32 mouse cellular contexts compared by ENCODE assay signal in genomic region chr3:36011239-36011638, GRCm38 (mm10). TPM values are rescaled to one million over a fixed set of nuclear protein-coding genes. Genes with fewer than 3 reads are reported as not detected.
A peak's percentile ranks its signal among the peaks of the same experiment; 100 is the strongest.
DNase-seq lines count a peak whose midpoint lies in the region; ATAC-seq and TF ChIP-seq lines count a peak whose summit lies in the region.
"Had no signal": no experiment of that assay in that cellular context is flagged by ENCODE, and none has a peak within 500 bp of the region (broad histone marks: within the 10 kb centered on the region; RNA-seq: fewer than 3 reads in every experiment).

No protein-coding gene starts in this region.

- no peaks in the 10 kb centered on the region for H3K79me2 ChIP-seq in C2C12 (ENCODE audit: control insufficient read depth, insufficient read depth)

- TF ChIP-seq CTCF in gastrocnemius, adult 2 months (IDR thresholded peaks at IDR 0.05): no peak
- TF ChIP-seq CTCF in C2C12 (IDR thresholded peaks at IDR 0.05; ENCODE audit: control insufficient read depth, insufficient read depth, insufficient read length): no peak

- intact Hi-C loops in gastrocnemius, adult 2 months (cut with DNase I): no loop called here

- H3K4me2 ChIP-seq in heart, embryonic 13.5 days: peak overlapping the region; percentile 49
- peak overlapping the region; percentile 14 for H3K4me2 ChIP-seq in heart, embryonic 16.5 days (ENCODE audit: low read depth, low read length)
- H3K4me2 ChIP-seq: embryonic facial prominence, embryonic 12.5 days; embryonic facial prominence, embryonic 15.5 days; hindbrain, embryonic 12.5 days; hindbrain, embryonic 15.5 days had no signal

- H3K9ac ChIP-seq in heart, embryonic 13.5 days: peak overlapping the region; percentile 58
- 0 out of 2 replicates have a peak overlapping the region, but pooled peaks have one; percentile 30 for H3K9ac ChIP-seq in heart, embryonic 16.5 days (ENCODE audit: low read length)
- H3K9ac ChIP-seq: embryonic facial prominence, embryonic 12.5 days; embryonic facial prominence, embryonic 15.5 days; forebrain, postnatal 0 days; hindbrain, embryonic 12.5 days; hindbrain, embryonic 15.5 days had no signal

- peaks cover 9% of the 10 kb centered on the region for H3K4me1 ChIP-seq in heart, embryonic 13.5 days
- H3K4me1 ChIP-seq in heart, embryonic 16.5 days (ENCODE audit: control insufficient read depth, insufficient read depth, low read length): no peaks in the 10 kb centered on the region
- H3K4me1 ChIP-seq in heart, embryonic 10.5 days: no peaks in the 10 kb centered on the region
- H3K4me1 ChIP-seq: embryonic facial prominence, embryonic 12.5 days; embryonic facial prominence, embryonic 15.5 days; hindbrain, embryonic 12.5 days; hindbrain, embryonic 15.5 days had no signal

- no peaks in the 10 kb centered on the region for H3K27me3 ChIP-seq in heart, embryonic 13.5 days (replicated peaks)
- no peaks in the 10 kb centered on the region for H3K27me3 ChIP-seq in heart, embryonic 16.5 days (ENCODE audit: control insufficient read depth, insufficient read depth, low read length)
- H3K27me3 ChIP-seq in heart, embryonic 10.5 days (ENCODE audit: insufficient read depth, poor library complexity, severe bottlenecking): no peaks in the 10 kb centered on the region
- H3K27me3 ChIP-seq in C2C12 (ENCODE audit: control insufficient read depth, insufficient read depth, insufficient read length): no peaks in the 10 kb centered on the region
- H3K27me3 ChIP-seq: CH12.LX; embryonic facial prominence, embryonic 12.5 days; embryonic facial prominence, embryonic 15.5 days; hindbrain, embryonic 12.5 days; hindbrain, embryonic 15.5 days had no signal

- peak overlapping the region; percentile 52 for H3K27ac ChIP-seq in gastrocnemius, adult 2 months
- peak overlapping the region; percentile 73 for H3K27ac ChIP-seq in heart, embryonic 13.5 days (replicated peaks)
- H3K27ac ChIP-seq in heart, embryonic 16.5 days (ENCODE audit: low read length): peak overlapping the region; percentile 34
- H3K27ac ChIP-seq in heart, embryonic 10.5 days: no peak overlapping the region
- H3K27ac ChIP-seq: embryonic facial prominence, embryonic 12.5 days; embryonic facial prominence, embryonic 15.5 days; hindbrain, embryonic 12.5 days; hindbrain, embryonic 15.5 days had no signal

- H3ac ChIP-seq in C2C12 (ENCODE audit: control insufficient read depth, insufficient read length, low read depth): no peak overlapping the region

- H3K9me3 ChIP-seq in heart, embryonic 13.5 days: no peaks in the 10 kb centered on the region
- H3K9me3 ChIP-seq in heart, embryonic 16.5 days (replicated peaks; ENCODE audit: control insufficient read depth, low read length): no peaks in the 10 kb centered on the region
- no peaks in the 10 kb centered on the region for H3K9me3 ChIP-seq in heart, embryonic 10.5 days
- H3K9me3 ChIP-seq: embryonic facial prominence, embryonic 12.5 days; embryonic facial prominence, embryonic 15.5 days; G1E; hindbrain, embryonic 12.5 days; hindbrain, embryonic 15.5 days had no signal

- DNase-seq in gastrocnemius, adult 2 months: no peak
- no peak for DNase-seq in gastrocnemius, postnatal 10 days
- DNase-seq in heart, adult 11 months: no peak
- no peak for DNase-seq in heart, embryonic 10.5 days (ENCODE audit: low spot score)
- DNase-seq in embryo, embryonic 10.5 days (ENCODE audit: low spot score): no peak
- DNase-seq: adrenal gland, postnatal 10 days; adrenal gland, postnatal 36 days; cerebellum, adult 18-20 months; cerebellum, adult 9-10 months; cerebellum, postnatal 14 days; forebrain, postnatal 0 days; gastrocnemius, postnatal 36 days; kidney, adult 2 months had no signal

- peak overlapping the region; percentile 57 for H3K4me3 ChIP-seq in gastrocnemius, adult 2 months
- H3K4me3 ChIP-seq in heart, embryonic 13.5 days: peak overlapping the region; percentile 30
- peak overlapping the region; percentile 16; the same call in 1 of the 2 replicates for H3K4me3 ChIP-seq in heart, embryonic 16.5 days (ENCODE audit: low read length)
- no peak overlapping the region for H3K4me3 ChIP-seq in heart, embryonic 10.5 days
- no peak overlapping the region for H3K4me3 ChIP-seq in C2C12 (ENCODE audit: insufficient read depth, poor library complexity, severe bottlenecking)
- H3K4me3 ChIP-seq: embryonic facial prominence, embryonic 12.5 days; embryonic facial prominence, embryonic 15.5 days; hindbrain, embryonic 12.5 days; hindbrain, embryonic 15.5 days had no signal

- H3K79me3 ChIP-seq in C2C12 (ENCODE audit: low read depth): no peaks in the 10 kb centered on the region

- 39% methylated on average over 3 of the region's 3 CpGs for WGBS in heart, embryonic 13.5 days
- 43% methylated on average over 3 of the region's 3 CpGs for WGBS in heart, embryonic 16.5 days
- 63% methylated on average over 3 of the region's 3 CpGs for WGBS in heart, embryonic 10.5 days

- ATAC-seq in heart, embryonic 13.5 days (ENCODE audit: extremely low read depth, insufficient number of reproducible peaks, low FRiP score, low TSS enrichment): no peak
- peak; percentile 45; the same call in 1 of the 2 replicates for ATAC-seq in heart, embryonic 16.5 days (replicated peaks; ENCODE audit: extremely low read depth, insufficient read depth, low FRiP score)
- ATAC-seq: forebrain, embryonic 14.5 days; forebrain, postnatal 0 days; intestine, postnatal 0 days; Patski had no signal

- no peaks in the 10 kb centered on the region for H3K36me3 ChIP-seq in heart, embryonic 13.5 days
- no peaks in the 10 kb centered on the region for H3K36me3 ChIP-seq in heart, embryonic 16.5 days (ENCODE audit: control insufficient read depth, insufficient read depth)
- H3K36me3 ChIP-seq in heart, embryonic 10.5 days: no peaks in the 10 kb centered on the region
- H3K36me3 ChIP-seq in C2C12 (ENCODE audit: control insufficient read depth, insufficient read depth): no peaks in the 10 kb centered on the region
- H3K36me3 ChIP-seq: embryonic facial prominence, embryonic 12.5 days; embryonic facial prominence, embryonic 15.5 days; G1E; hindbrain, embryonic 12.5 days; hindbrain, embryonic 15.5 days had no signal

TF ChIP-seq in C2C12, 6 proteins besides CTCF, POLR2A, EP300 and RAD21:
- TF ChIP-seq MYOD1 (IDR thresholded peaks at IDR 0.05; ENCODE audit: control insufficient read depth, insufficient read length, low read depth) (peak; percentile 61), USF1 (IDR thresholded peaks at IDR 0.05; ENCODE audit: low read depth) (no peak)

RNA-seq across cellular contexts. Expression of gene Mccc1, which starts 10.8 kb away (rescaled TPM):
- 10 to 100 TPM; 32.7 to 41.8 TPM for total RNA-seq in gastrocnemius, adult 2 months (2021)
- 10 to 100 TPM; 22.3 to 26.1 TPM for total RNA-seq in gastrocnemius, postnatal 10 days (2021)
- polyA plus RNA-seq in heart, embryonic 13.5 days (2015; fragmentation: Nextera tagmentation; extraction: Ambion mirVana): 47.5 and 53.0 TPM in 2 replicates
- polyA plus RNA-seq in heart, embryonic 16.5 days (2015; fragmentation: Nextera tagmentation; extraction: Ambion mirVana): 79.5 and 86.7 TPM in 2 replicates
- 45.5 and 48.9 TPM in 2 replicates for polyA plus RNA-seq in heart, embryonic 10.5 days (2016; fragmentation: Nextera tagmentation; extraction: Ambion mirVana)
- polyA plus RNA-seq in C2C12 (2012; fragmentation: generic; extraction: Trizol): 8.1 TPM

RNA-seq across cellular contexts. Expression of gene Ccdc144b, which starts 42.1 kb away (rescaled TPM):
- not detected for total RNA-seq in gastrocnemius, adult 2 months (2021)
- total RNA-seq in gastrocnemius, postnatal 10 days (2021): not detected
- 0.07 TPM in 1 of 2 replicates, not detected in the other for polyA plus RNA-seq in heart, embryonic 13.5 days (2015; fragmentation: Nextera tagmentation; extraction: Ambion mirVana)
- polyA plus RNA-seq in heart, embryonic 16.5 days (2015; fragmentation: Nextera tagmentation; extraction: Ambion mirVana): 0.03 and 0.09 TPM in 2 replicates
- 0.02 TPM in 1 of 2 replicates, not detected in the other for polyA plus RNA-seq in heart, embryonic 10.5 days (2016; fragmentation: Nextera tagmentation; extraction: Ambion mirVana)
- not detected for polyA plus RNA-seq in C2C12 (2012; fragmentation: generic; extraction: Trizol)
- total RNA-seq: CH12.LX; forebrain, postnatal 0 days; gastrocnemius, adult 8-10 months; gastrocnemius, postnatal 36 days; granulocyte monocyte progenitor cell, adult 5-6 weeks; hematopoietic stem cell, adult 5-6 weeks had no signal
- polyA plus RNA-seq: embryonic facial prominence, embryonic 12.5 days; embryonic facial prominence, embryonic 15.5 days; forebrain, embryonic 11.5 days; forebrain, embryonic 14.5 days; forebrain, postnatal 0 days; frontal cortex, adult 2 months; G1E; hindbrain, embryonic 12.5 days; intestine, embryonic 14.5 days; intestine, postnatal 0 days; kidney, embryonic 14.5 days; Patski had no signal

RNA-seq across cellular contexts. Expression of gene Acad9, which starts 54.5 kb away (rescaled TPM):
- total RNA-seq in gastrocnemius, adult 2 months (2021): 10 to 100 TPM; 25.1 to 30.0 TPM
- total RNA-seq in gastrocnemius, postnatal 10 days (2021): 10 to 100 TPM; 22.8 to 26.1 TPM
- polyA plus RNA-seq in heart, embryonic 13.5 days (2015; fragmentation: Nextera tagmentation; extraction: Ambion mirVana): 70.7 and 74.0 TPM in 2 replicates
- 82.2 and 95.0 TPM in 2 replicates for polyA plus RNA-seq in heart, embryonic 16.5 days (2015; fragmentation: Nextera tagmentation; extraction: Ambion mirVana)
- polyA plus RNA-seq in heart, embryonic 10.5 days (2016; fragmentation: Nextera tagmentation; extraction: Ambion mirVana): 73.4 and 90.6 TPM in 2 replicates
- polyA plus RNA-seq in C2C12 (2012; fragmentation: generic; extraction: Trizol): 20.7 TPM

Comparison
In these comparisons a context has a peak if more than half of its experiments do, and no peak if none do; other contexts are left out.
1. H3K4me3 ChIP-seq: peak in gastrocnemius, adult 2 months (single experiment), heart, embryonic 13.5 days (single experiment) and heart, embryonic 16.5 days (single experiment); none in heart, embryonic 10.5 days (single experiment) and C2C12 (single experiment).